Mouse (Mus musculus): Measurements from ENCODE around the gene Caskin1.

Caskin1 gene

DNA sequence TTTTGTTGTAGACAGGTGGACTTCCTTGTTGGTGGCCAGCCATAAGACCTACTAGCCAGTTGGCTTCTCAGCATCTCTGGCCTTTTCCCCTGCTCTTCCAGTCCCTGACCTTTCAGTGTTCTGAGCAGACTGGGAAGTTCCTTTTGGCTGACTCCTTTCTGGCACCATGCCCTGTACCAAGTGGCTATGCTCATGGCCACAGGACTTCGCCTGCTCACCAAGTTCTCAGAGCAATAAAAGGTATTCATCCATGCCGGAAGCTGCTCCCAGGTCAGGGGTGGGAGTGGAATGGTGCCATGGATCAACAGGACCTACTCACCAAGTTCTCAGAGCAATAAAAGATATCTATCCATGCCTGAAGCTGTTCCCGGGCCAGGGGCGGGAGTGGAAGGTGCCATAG is 15.9 kb upstream of the Caskin1 start:
- peak; percentile 72 for DNase-seq (ENCODE audit: low spot score)

DNA sequence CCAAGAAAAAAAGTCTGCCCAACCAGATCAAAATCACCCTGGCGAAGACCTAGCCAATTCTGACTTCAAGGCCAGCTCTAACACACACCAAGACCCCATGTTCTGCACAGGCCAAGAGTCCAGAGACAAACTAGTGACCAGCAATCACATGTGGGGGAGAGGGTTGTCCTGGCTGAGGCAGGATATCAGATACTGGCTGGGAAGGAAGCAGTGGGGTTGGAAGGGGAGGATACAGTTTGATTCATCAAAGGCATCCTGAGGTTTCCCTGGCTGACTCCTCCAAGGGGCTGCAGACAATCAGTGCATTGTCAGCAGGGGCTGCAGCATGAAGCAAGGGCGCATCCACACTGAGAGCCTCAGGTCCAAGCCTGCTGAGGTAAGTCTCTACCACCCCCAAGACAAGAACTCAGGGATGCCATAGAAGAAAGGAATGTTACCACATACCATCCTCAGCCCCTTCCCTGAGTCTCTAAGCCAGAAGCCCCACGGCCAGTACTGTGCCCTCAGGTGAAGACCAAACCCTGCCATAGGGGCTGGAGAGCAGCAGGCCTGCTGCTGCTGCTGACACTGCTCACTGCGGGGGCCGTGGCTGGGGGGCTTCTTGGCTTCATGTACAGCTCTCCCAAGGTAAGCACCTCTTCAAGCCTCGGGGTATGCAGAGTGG is 14.7 kb upstream of the Caskin1 start, which contains the start of gene Bricd5:
Gene Bricd5 (plus strand): TSS at position 273 of the 664 bp plus-strand sequence.
- DNase-seq (ENCODE audit: low spot score): no peak

GRCm38 (mm10) chr17:24474557-24474956 is 13.8 kb upstream of the Caskin1 start:
- no peak for DNase-seq (ENCODE audit: low spot score)

DNA sequence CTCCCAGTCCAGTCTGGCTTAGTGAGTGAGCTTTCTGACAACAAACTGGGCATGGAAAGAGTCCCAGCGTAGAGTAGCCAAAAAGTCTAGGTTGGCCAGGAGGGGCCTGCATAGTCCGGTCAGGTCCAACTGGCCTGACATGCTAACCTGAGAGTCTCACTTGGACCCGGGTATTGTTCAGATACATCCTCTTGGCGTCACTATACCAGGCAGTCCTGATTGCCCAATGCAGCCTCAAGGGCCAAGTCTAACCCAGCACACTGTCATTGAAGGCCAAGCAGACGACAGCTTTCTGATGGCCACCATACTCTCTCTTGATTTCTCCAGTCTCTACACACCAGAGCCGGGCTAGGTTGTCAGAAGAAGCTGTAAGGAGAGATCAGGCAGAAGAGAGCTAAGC is 12.8 kb upstream of the Caskin1 start:
- DNase-seq (ENCODE audit: low spot score): no peak

GRCm38 (mm10) chr17:24476022-24476776 is 12.2 kb upstream of the Caskin1 start:
- no peak for DNase-seq (ENCODE audit: low spot score)

GRCm38 (mm10) chr17:24477053-24477984 is 11.1 kb upstream of the Caskin1 start:
- DNase-seq (ENCODE audit: low spot score): no peak

DNA sequence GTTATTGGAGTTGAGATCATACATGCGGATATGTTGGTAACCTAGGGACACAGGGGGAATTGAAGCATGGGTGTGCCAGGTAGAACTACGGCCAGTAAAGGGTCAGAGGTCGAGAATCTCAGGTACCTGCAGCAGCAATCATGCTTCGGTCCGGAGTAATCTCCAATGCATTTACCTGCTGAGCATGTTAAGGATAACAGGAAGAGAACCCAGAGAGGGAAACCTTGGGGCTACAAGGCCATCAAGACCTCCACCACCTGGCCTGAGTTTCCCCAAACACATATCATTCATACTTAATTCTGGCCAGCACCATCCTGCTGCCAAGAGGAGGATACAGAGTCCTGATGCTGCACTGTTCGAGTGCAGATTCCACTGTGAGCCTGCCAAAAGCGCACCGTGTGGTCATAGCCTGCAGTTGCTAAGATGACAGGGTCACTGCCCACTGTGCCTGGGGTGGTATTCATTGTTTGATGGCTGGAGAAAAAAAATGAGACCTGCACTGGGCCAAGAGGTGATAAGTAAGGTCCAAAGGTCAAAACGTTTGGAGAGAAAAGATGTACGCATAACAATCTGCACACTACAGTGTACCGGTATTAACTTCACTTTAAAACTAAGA is 10.3 kb upstream of the Caskin1 start:
- no peak for DNase-seq (ENCODE audit: low spot score)

GRCm38 (mm10) chr17:24478663-24479380 is 9.6 kb upstream of the Caskin1 start, which contains the start of gene Mlst8:
Gene Mlst8 (minus strand): TSS chr17:24479078.
- peak; percentile 99 for DNase-seq (ENCODE audit: low spot score)

- DNase-seq (ENCODE audit: low spot score): no peak
These were observed 9.0 kb upstream of the Caskin1 start for GRCm38 (mm10) chr17:24479431-24479830.

- DNase-seq (ENCODE audit: low spot score): no peak
These were observed 8.1 kb upstream of the Caskin1 start for GRCm38 (mm10) chr17:24480201-24480826.

GRCm38 (mm10) chr17:24481027-24481815 is 7.2 kb upstream of the Caskin1 start:
- DNase-seq (ENCODE audit: low spot score): no peak

GRCm38 (mm10) chr17:24483495-24483894 is 4.9 kb upstream of the Caskin1 start:
- DNase-seq (ENCODE audit: low spot score): no peak

GRCm38 (mm10) chr17:24485090-24485860 is 3.1 kb upstream of the Caskin1 start:
- no peak for DNase-seq (ENCODE audit: low spot score)

GRCm38 (mm10) chr17:24488662-24489264 is 362 bp downstream of the Caskin1 start:
- DNase-seq (ENCODE audit: low spot score): peak; percentile 78

DNA sequence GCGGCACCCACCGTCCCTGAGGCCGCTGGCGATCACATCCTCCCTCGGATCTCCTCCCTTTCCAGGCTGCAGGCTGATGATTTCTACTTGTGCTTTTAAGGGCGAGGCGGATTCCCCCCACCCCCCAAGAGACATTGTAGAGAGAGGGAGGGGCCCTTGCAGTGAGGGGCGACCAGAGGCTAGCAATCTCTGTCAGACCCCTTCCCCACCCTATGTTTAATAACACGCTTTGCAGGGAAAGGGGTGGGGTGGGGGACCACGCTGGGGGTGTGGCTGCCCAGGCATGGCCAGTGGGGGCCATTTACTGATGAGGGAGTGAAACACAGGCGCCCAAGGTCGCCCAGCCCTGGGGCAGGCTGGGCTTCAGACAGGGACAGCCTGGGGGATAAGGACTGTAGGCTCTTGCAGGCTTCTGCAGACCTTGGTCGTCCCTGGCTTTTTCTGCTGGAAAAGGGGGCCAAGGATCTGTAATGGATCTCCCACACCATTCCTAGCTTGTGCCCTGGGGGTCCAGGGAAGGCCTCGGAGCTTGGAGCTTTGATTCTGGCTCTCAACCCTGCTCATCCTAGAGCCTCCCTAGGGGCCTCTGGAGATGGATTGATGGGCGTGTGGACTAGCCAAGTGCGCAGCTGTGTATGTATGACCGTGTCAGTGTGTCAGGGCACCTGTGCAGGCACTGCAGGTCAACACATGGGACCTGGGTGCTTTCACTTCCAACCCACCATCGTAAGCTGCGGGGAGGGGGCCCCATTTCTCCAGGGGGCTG is 1.0 kb downstream of the Caskin1 start:
- no peak for DNase-seq (ENCODE audit: low spot score)

GRCm38 (mm10) chr17:24490399-24490798 is 2.0 kb downstream of the Caskin1 start:
- DNase-seq (ENCODE audit: low spot score): no peak

DNA sequence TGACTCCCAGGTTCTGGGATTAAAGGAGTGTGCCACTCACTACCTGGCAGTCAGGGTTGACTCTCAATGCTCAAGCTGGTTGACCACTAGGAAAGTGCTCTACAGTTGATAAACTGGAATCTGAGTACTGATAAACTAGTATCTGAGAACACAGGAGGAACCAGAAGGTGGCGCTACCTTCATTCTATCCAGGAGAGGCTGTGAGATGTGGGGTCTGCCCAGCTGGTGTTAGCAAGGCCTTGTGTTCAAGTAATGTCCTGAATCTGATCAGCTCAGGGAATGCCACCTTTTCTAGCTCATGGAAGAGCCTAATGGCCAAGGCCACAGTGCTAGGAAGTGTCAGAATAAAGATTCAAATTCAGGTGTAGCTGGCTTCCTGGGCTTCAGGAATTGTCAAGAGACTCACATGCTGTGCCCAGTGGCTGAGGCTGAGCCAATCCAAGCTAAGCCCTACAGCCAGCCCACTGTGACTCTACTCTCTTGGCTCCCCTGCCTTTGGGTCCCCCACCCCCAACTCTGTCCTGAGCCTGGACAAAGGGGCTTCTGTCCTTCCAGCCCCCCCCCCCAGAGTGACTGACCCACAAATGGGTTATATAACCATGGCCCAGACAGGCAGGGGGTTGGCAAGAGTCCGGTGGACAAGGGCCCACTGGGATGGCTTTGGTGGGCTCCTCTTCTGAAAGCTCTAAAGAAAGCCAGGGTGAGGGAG is 6.4 kb downstream of the Caskin1 start:
- DNase-seq (ENCODE audit: low spot score): no peak

Measured in testis, postnatal 10 days (tissue).